Mouse (Mus musculus) spleen, postnatal 14 days (tissue): ENCODE results near the gene Tmem139.
A peak's percentile ranks its signal among the peaks of the same experiment; 100 is the strongest.

Experiments used
- DNase-seq, 2 experiments: peaks; one replicate each; pipeline ENCODE4 v3.0.0; 2021 to 2022; ENCODE audit warnings: low spot score in 2 of 2

Gene Tmem139

GRCm38 (mm10) chr6:42261524-42262170 is at the start of gene Tmem139:
Gene Tmem139 (plus strand): TSS chr6:42261970.
- DNase-seq, result no peak

- no peak for DNase-seq
Observed at GRCm38 (mm10) chr6:42215028-42215427, 46.7 kb upstream of the Tmem139 start, which contains the start of gene Tas2r144. Gene Tas2r144 (plus strand): TSS chr6:42215328.

- no peak for DNase-seq
Observed at GRCm38 (mm10) chr6:42222286-42222685, 39.5 kb upstream of the Tmem139 start.

- DNase-seq, result no peak
Observed at GRCm38 (mm10) chr6:42225046-42225445, 36.7 kb upstream of the Tmem139 start.

GRCm38 (mm10) chr6:42227240-42228101 is 34.3 kb upstream of the Tmem139 start:
- DNase-seq, result peak; percentile 24 to 51

GRCm38 (mm10) chr6:42229610-42230009 is 32.2 kb upstream of the Tmem139 start:
- DNase-seq, result no peak

- DNase-seq, result no peak
Observed at GRCm38 (mm10) chr6:42231191-42231590, 30.6 kb upstream of the Tmem139 start.

GRCm38 (mm10) chr6:42237276-42237805 is 24.4 kb upstream of the Tmem139 start:
- DNase-seq, result no peak

GRCm38 (mm10) chr6:42241311-42242045 is 20.3 kb upstream of the Tmem139 start:
- DNase-seq, result no peak

GRCm38 (mm10) chr6:42245711-42246353 is 15.9 kb upstream of the Tmem139 start, which contains the start of gene Gstk1:
Gene Gstk1 (plus strand): TSS chr6:42245935.
- DNase-seq, result peak; percentile 58 to 68

GRCm38 (mm10) chr6:42247173-42247572 is 14.6 kb upstream of the Tmem139 start:
- DNase-seq, result no peak

GRCm38 (mm10) chr6:42247981-42248380 is 13.8 kb upstream of the Tmem139 start:
- DNase-seq, result no peak

- DNase-seq, result no peak
Observed at GRCm38 (mm10) chr6:42251791-42252190, 10.0 kb upstream of the Tmem139 start.

GRCm38 (mm10) chr6:42253103-42253502 is 8.7 kb upstream of the Tmem139 start:
- no peak for DNase-seq

GRCm38 (mm10) chr6:42257303-42257863 is 4.4 kb upstream of the Tmem139 start:
- DNase-seq, result peak; percentile 32 to 51

GRCm38 (mm10) chr6:42260430-42260829 is 1.3 kb upstream of the Tmem139 start:
- DNase-seq, result no peak

- peak; percentile 95 for DNase-seq
Observed at GRCm38 (mm10) chr6:42264626-42265312, 3.0 kb downstream of the Tmem139 start, which contains the start of gene Casp2. Gene Casp2 (plus strand): TSS chr6:42264985.

- DNase-seq, result no peak
Observed at GRCm38 (mm10) chr6:42265391-42266330, 3.9 kb downstream of the Tmem139 start.

- DNase-seq, result no peak
Observed at GRCm38 (mm10) chr6:42270817-42271216, 9.0 kb downstream of the Tmem139 start.
